Mouse (Mus musculus): ENCODE measurements around the gene Slc38a10.
A peak's percentile ranks its signal among the peaks of the same experiment; 100 is the strongest.

The Slc38a10 gene

GRCm38 (mm10) chr11:120151113-120151494, at the start of gene Slc38a10:
Gene Slc38a10 (minus strand): TSS chr11:120151346.
- DNase-seq (ENCODE audit: low read depth, low spot score), result peak; percentile 99

- DNase-seq (ENCODE audit: low read depth, low spot score), result no peak
Measured at GRCm38 (mm10) chr11:120200621-120201020, 49.5 kb upstream of the Slc38a10 start.

- no peak for DNase-seq (ENCODE audit: low read depth, low spot score)
Measured at GRCm38 (mm10) chr11:120199766-120200165, 48.6 kb upstream of the Slc38a10 start.

- no peak for DNase-seq (ENCODE audit: low read depth, low spot score)
Measured at GRCm38 (mm10) chr11:120198831-120199230, 47.7 kb upstream of the Slc38a10 start.

- DNase-seq (ENCODE audit: low read depth, low spot score), result no peak
Measured at GRCm38 (mm10) chr11:120190526-120191412, 39.6 kb upstream of the Slc38a10 start.

- peak; percentile 94 for DNase-seq (ENCODE audit: low read depth, low spot score)
Measured at GRCm38 (mm10) chr11:120189459-120190312, 38.5 kb upstream of the Slc38a10 start.

- DNase-seq (ENCODE audit: low read depth, low spot score), result no peak
Measured at GRCm38 (mm10) chr11:120188481-120189441, 37.6 kb upstream of the Slc38a10 start.

- DNase-seq (ENCODE audit: low read depth, low spot score), result no peak
Measured at GRCm38 (mm10) chr11:120188102-120188480, 36.9 kb upstream of the Slc38a10 start.

GRCm38 (mm10) chr11:120187236-120188101, 36.3 kb upstream of the Slc38a10 start:
- DNase-seq (ENCODE audit: low read depth, low spot score), result no peak

GRCm38 (mm10) chr11:120186821-120187235, 35.7 kb upstream of the Slc38a10 start:
- DNase-seq (ENCODE audit: low read depth, low spot score), result no peak

GRCm38 (mm10) chr11:120186145-120186740, 35.1 kb upstream of the Slc38a10 start:
- no peak for DNase-seq (ENCODE audit: low read depth, low spot score)

- no peak for DNase-seq (ENCODE audit: low read depth, low spot score)
Measured at GRCm38 (mm10) chr11:120185316-120186141, 34.4 kb upstream of the Slc38a10 start.

GRCm38 (mm10) chr11:120184371-120185315, 33.5 kb upstream of the Slc38a10 start:
- no peak for DNase-seq (ENCODE audit: low read depth, low spot score)

GRCm38 (mm10) chr11:120183708-120184107, 32.6 kb upstream of the Slc38a10 start:
- DNase-seq (ENCODE audit: low read depth, low spot score), result no peak

- DNase-seq (ENCODE audit: low read depth, low spot score), result no peak
Measured at GRCm38 (mm10) chr11:120183180-120183579, 32.0 kb upstream of the Slc38a10 start.

- no peak for DNase-seq (ENCODE audit: low read depth, low spot score)
Measured at GRCm38 (mm10) chr11:120182396-120183030, 31.4 kb upstream of the Slc38a10 start.

- DNase-seq (ENCODE audit: low read depth, low spot score), result no peak
Measured at GRCm38 (mm10) chr11:120181379-120181778, 30.2 kb upstream of the Slc38a10 start.
